Mouse (Mus musculus) CD4-positive naive resting alpha-beta T cell, adult 57 days (primary cell): ENCODE measurements around the gene Duox1. TPM values are rescaled to one million over a fixed set of nuclear protein-coding genes. Genes with fewer than 3 reads are reported as not detected.

ENCODE experiments used
- total RNA-seq: library from RNA; stranded (reverse); gene quantifications from one replicate; pipeline ENCODE4 v1.2.4, GENCODE M21; 2023

Duox1 gene
- not detected for total RNA-seq

DNA sequence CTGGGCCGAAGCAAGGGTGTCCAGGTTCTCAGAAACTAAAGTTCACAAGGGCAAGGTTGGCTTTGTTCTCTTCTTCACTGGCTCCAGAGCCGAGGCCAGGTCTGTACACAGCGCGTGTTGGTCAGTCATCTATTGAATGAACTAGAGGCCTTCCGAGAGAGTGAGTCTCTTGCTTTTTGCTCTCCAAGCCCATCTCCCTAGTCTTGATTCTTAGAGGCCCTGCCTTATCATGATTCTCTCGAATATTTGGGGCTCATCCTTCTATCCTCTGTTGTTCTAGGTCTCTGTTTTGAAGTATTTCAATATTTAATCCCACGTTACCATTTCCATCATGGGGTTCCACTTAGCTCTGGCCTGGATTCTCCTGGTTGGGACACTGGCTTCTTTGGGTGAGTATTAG is at the start of gene Duox1:
Gene Duox1, plus strand, starts transcription at position 301 of the 400 bp plus-strand sequence.

GRCm38 (mm10) chr2:122298096-122298499 is 17.4 kb upstream of the Duox1 start, which contains the start of gene Duox2:
Gene Duox2 (minus strand): TSS chr2:122298449.

GRCm38 (mm10) chr2:122298596-122299490 is 16.6 kb upstream of the Duox1 start, which contains the start of gene Duoxa2:
Gene Duoxa2 (plus strand): TSS chr2:122298900.

DNA sequence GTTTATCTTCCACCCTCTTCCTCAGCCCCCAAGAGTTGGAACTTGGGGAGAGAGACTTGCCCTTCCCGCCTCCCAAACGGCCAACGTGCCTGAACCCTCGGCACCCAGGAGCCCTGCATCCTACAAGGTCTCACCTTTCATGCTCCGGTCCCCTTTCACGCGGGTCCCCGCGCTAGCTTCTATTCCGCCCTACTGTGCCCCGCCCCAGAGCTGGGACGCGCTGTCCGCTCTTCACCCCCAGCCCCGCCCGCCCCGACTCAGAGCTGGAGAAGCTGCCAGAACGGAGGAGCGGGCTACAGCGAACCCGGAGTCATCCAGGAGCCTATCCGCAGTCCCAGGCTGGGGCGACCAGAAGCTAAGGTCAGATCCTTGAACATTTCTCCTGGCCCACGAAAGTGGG is 1.9 kb upstream of the Duox1 start, which contains the start of gene Duoxa1:
Gene Duoxa1, minus strand, starts transcription at position 195 of the 400 bp plus-strand sequence.

DNA sequence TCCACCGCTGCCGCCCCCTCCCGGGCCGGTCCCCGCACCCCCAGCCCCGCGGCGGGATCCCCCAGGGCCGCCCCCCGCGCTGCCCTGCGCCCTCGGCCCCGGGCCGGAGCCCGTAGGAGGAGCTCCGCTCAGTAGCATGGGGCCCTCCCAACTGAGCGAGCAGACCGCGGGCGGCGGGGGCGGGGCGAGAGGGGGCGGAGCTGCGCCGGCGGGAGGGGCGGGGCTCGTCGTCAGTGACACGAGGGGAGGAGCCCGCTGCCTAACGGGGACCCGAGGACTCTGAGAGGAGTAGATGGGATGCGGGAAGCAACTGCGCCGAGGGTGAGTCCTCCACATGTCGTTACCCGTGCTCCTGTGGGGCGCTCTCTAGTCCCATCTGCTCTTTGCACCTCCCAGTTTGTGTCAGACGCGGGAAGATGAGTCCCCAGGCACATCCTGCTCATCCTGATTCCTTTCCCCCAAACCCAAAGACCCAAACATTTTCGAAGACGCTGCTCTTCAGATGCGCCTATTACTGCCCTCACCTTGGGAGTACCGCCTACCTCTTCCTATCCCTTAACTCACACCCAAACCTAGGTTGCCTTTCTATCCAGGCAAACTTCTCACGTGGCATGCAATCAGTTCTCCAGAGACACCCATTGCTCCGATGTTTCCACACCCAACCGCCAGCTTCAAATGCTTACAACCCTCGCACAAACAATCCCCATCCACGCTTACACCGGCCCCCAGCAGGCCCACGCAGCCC is 53.7 kb downstream of the Duox1 start, which contains the start of gene Shf:
Gene Shf, minus strand, starts transcription at position 168 of the 745 bp plus-strand sequence.

Other genes starting within 250 kb of the Duox1 start
- gene Spg11, start 197.3 kb upstream of the Duox1 start, total RNA-seq = 27.9 TPM
- 2,437 TPM for gene B2m, start 168.0 kb upstream of the Duox1 start, total RNA-seq
- 1.5 TPM for gene Trim69, start 155.0 kb upstream of the Duox1 start, total RNA-seq
- not detected for gene Patl2, start 129.5 kb upstream of the Duox1 start, total RNA-seq
- gene Terb2, start 129.4 kb upstream of the Duox1 start, total RNA-seq = not detected
- gene Sord, start 80.9 kb upstream of the Duox1 start, total RNA-seq = 6.7 TPM
- gene Duox2, start 17.2 kb upstream of the Duox1 start, total RNA-seq = not detected
- not detected for gene Duoxa2, start 16.8 kb upstream of the Duox1 start, total RNA-seq
- gene Duoxa1, start 1.9 kb upstream of the Duox1 start, total RNA-seq = not detected
- 13.2 TPM for gene Shf, start 53.5 kb downstream of the Duox1 start, total RNA-seq
- 124 TPM for gene Slc28a2, start 110.8 kb downstream of the Duox1 start, total RNA-seq
- gene Gm14085, start 169.3 kb downstream of the Duox1 start, total RNA-seq = 30.9 TPM